Mouse (Mus musculus): ENCODE data around the gene Glg1. TPM values are rescaled to one million over a fixed set of nuclear protein-coding genes. Genes with fewer than 3 reads are reported as not detected.
A peak's percentile ranks its signal among the peaks of the same experiment; 100 is the strongest.
"Not testable (repeated sequence)": the region's sequence is repeated elsewhere in the genome, so short reads cannot be mapped to it uniquely, and the experiment has no call there.

The Glg1 gene
- polyA plus RNA-seq, 1 experiment from 2014 or later = 36.4 TPM

DNA sequence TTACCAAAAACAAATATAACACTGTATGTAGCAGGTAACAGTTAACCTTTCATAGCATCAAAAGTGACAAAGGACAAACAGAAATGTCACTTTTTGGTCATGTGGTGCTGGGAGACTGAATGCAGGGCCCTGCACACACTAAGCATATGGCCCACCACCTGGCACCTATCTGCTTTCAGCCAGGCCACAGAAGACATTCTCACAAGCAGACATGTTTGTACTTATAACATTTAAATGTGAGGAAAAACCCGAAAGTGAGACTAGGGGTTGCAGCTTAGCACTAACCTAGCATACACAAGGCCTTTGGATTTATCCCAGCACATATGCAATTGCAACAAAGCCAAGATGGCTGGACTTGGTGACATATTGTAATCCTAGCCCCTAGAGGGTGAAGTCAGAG lies 39.0 kb upstream of the Glg1 start:
- peak overlapping the region; percentile 91; the same call in 1 of the 2 replicates for H3K4me3 ChIP-seq (ENCODE audit: low read depth, low read length)
- peaks cover 13% of the 10 kb centered on the region for H3K4me1 ChIP-seq (replicated peaks; ENCODE audit: control insufficient read depth, insufficient read depth, low read length)
- no peak overlapping the region for H3K27ac ChIP-seq (ENCODE audit: low read depth, low read length)
- WGBS = 89% methylated on average over 1 of the region's 1 CpGs
- peaks cover 28% of the 10 kb centered on the region for H3K36me3 ChIP-seq (ENCODE audit: control insufficient read depth, insufficient read depth, low read length)
- H3K27me3 ChIP-seq (replicated peaks; ENCODE audit: control insufficient read depth, insufficient read depth, low read length) = no peaks in the 10 kb centered on the region
- DNase-seq (ENCODE audit: low spot score) (no peak), ATAC-seq (replicated peaks; ENCODE audit: low FRiP score) (no peak)
- H3K9me3 ChIP-seq (ENCODE audit: control insufficient read depth, low read length) = no peaks in the 10 kb centered on the region
- peak overlapping the region; percentile 69 for H3K4me2 ChIP-seq
- 0 out of 2 replicates have a peak overlapping the region, but pooled peaks have one; percentile 22 for H3K9ac ChIP-seq (ENCODE audit: low read depth, low read length)

DNA sequence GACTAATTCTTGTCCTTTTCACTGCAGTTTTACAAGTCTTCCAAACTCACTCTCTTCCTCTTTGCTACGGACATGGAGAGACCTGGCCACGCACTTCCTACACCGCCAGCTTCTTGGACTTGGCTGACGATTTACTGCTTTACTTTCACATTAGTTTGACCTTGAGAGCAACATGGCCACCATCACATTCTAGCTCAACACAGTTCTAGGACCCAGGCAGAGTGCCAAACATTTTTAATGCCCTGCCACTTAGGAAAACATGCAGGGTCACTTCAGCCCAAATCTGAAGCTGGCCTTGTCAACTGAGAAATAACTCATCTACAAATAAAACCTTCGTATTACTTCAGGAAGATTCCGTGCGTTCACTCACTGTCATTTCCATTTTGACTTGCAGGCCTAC lies 32.7 kb upstream of the Glg1 start:
- WGBS = 93% methylated on average over 7 of the region's 7 CpGs
- Histone ChIP-seq H3K9me3 (ENCODE audit: control insufficient read depth, low read length) (no peaks in the 10 kb centered on the region), H3K36me3 (ENCODE audit: control insufficient read depth, insufficient read depth, low read length) (peaks cover 51% of the 10 kb centered on the region), H3K4me2 (no peak overlapping the region), H3K27ac (ENCODE audit: low read depth, low read length) (no peak overlapping the region), H3K4me3 (ENCODE audit: low read depth, low read length) (no peak overlapping the region), H3K27me3 (replicated peaks; ENCODE audit: control insufficient read depth, insufficient read depth, low read length) (no peaks in the 10 kb centered on the region), H3K9ac (ENCODE audit: low read depth, low read length) (no peak overlapping the region), H3K4me1 (replicated peaks; ENCODE audit: control insufficient read depth, insufficient read depth, low read length) (peaks cover 3% of the 10 kb centered on the region; the same call in 1 of the 2 replicates)
- no peak for ATAC-seq (replicated peaks; ENCODE audit: low FRiP score)
- DNase-seq (ENCODE audit: low spot score) = no peak

DNA sequence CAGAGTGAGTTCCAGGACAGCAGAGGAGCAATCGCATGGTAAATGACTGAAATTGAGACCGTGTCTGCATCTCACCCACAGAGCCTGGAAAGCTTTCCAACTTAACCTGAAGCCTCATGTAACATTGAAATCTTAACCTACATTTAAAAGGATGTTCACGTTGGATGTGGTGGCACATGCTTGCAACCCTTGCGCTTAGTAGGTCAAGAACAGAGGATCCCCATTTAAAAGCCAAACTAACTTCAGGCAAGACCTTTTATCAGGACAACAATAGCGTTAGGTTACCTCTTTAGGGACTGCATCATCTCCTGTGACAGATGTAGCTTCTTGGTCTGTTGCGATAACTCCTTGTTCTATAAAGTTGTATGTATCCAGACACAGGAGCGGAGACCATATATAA lies 31.6 kb upstream of the Glg1 start:
- Histone ChIP-seq H3K4me1 (replicated peaks; ENCODE audit: control insufficient read depth, insufficient read depth, low read length) (no peaks in the 10 kb centered on the region), H3K27me3 (replicated peaks; ENCODE audit: control insufficient read depth, insufficient read depth, low read length) (no peaks in the 10 kb centered on the region), H3K27ac (ENCODE audit: low read depth, low read length) (no peak overlapping the region), H3K9me3 (ENCODE audit: control insufficient read depth, low read length) (no peaks in the 10 kb centered on the region), H3K36me3 (ENCODE audit: control insufficient read depth, insufficient read depth, low read length) (peaks cover 51% of the 10 kb centered on the region), H3K9ac (ENCODE audit: low read depth, low read length) (no peak overlapping the region), H3K4me2 (no peak overlapping the region), H3K4me3 (ENCODE audit: low read depth, low read length) (no peak overlapping the region)
- 94% methylated on average over 7 of the region's 7 CpGs for WGBS
- ATAC-seq (replicated peaks; ENCODE audit: low FRiP score) (no peak), DNase-seq (ENCODE audit: low spot score) (no peak)

DNA sequence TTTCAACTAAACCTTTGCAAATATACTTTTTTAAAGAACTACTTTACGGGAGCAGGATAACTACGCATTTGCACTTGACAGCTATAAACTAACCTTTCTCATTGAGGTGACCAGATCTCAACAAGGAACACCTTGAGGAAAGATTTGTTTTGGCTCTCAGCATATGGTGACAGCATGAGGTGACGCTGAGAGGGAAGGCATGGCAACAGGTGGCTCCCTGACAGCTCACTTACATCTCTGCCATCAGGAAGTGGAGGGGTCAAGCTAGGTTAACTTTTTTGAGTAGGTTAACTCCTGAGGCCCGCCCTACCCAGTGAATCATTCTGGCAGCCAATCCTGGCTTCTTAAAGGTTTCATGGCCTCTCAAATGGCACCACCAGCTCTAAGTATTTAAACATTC lies 26.6 kb upstream of the Glg1 start:
- DNase-seq (ENCODE audit: low spot score) (no peak), ATAC-seq (replicated peaks; ENCODE audit: low FRiP score) (no peak)
- Histone ChIP-seq H3K4me3 (ENCODE audit: low read depth, low read length) (no peak overlapping the region), H3K36me3 (ENCODE audit: control insufficient read depth, insufficient read depth, low read length) (peaks cover 53% of the 10 kb centered on the region), H3K4me2 (no peak overlapping the region), H3K27me3 (replicated peaks; ENCODE audit: control insufficient read depth, insufficient read depth, low read length) (no peaks in the 10 kb centered on the region), H3K9ac (ENCODE audit: low read depth, low read length) (no peak overlapping the region), H3K27ac (ENCODE audit: low read depth, low read length) (no peak overlapping the region), H3K9me3 (ENCODE audit: control insufficient read depth, low read length) (no peaks in the 10 kb centered on the region), H3K4me1 (replicated peaks; ENCODE audit: control insufficient read depth, insufficient read depth, low read length) (no peaks in the 10 kb centered on the region)
- WGBS = 96% methylated on average over 4 of the region's 4 CpGs

DNA sequence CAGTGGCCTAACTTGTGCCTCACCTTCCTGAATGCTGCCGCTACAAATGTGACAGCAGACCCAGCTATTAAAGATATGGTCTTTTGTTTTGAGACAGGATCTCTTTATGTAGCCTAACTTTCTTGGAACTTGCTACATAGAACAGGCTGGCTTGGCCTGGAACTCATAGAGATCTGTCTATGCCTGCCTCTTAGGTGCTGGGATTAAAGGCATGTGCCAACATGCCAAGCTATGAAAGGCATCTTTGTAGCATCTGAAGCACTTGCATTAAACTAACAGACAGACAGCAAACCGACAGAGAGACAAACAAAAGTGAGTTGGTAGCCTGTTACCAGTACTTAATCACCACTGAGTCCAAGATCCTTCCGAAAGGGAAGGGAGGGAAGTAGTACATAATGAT lies 23.1 kb upstream of the Glg1 start:
- no peak overlapping the region for H3K4me3 ChIP-seq (ENCODE audit: low read depth, low read length)
- no peaks in the 10 kb centered on the region for H3K9me3 ChIP-seq (ENCODE audit: control insufficient read depth, low read length)
- WGBS = 97% methylated on average over 3 of the region's 3 CpGs
- H3K9ac ChIP-seq (ENCODE audit: low read depth, low read length) = no peak overlapping the region
- no peaks in the 10 kb centered on the region for H3K4me1 ChIP-seq (replicated peaks; ENCODE audit: control insufficient read depth, insufficient read depth, low read length)
- DNase-seq (ENCODE audit: low spot score) (no peak), ATAC-seq (replicated peaks; ENCODE audit: low FRiP score) (no peak)
- H3K27ac ChIP-seq (ENCODE audit: low read depth, low read length) = no peak overlapping the region
- no peak overlapping the region for H3K4me2 ChIP-seq
- H3K27me3 ChIP-seq (replicated peaks; ENCODE audit: control insufficient read depth, insufficient read depth, low read length) = no peaks in the 10 kb centered on the region
- H3K36me3 ChIP-seq (ENCODE audit: control insufficient read depth, insufficient read depth, low read length) = peaks cover 59% of the 10 kb centered on the region

DNA sequence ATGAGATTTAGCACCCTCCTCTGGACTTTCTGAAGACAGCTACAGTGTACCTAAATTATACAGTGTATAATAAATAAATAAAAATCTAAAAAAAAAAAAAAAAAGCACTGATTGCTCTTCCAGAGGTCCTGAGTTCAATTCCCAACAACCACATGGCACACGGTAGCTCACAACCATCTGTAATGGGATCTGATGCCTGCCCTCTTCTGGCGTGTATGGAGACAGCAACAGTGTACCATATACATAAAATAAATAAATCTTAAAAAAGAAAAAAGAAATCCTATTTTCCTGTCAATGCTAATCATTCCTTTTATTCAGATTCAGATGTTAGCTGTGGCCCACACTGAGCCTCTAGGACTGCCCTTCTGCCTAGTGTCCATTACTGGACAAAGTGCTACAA lies 9.3 kb upstream of the Glg1 start:
- H3K4me3 ChIP-seq (ENCODE audit: low read depth, low read length) = no peak overlapping the region
- H3K27me3 ChIP-seq (replicated peaks; ENCODE audit: control insufficient read depth, insufficient read depth, low read length) = no peaks in the 10 kb centered on the region
- no peak overlapping the region for H3K27ac ChIP-seq (ENCODE audit: low read depth, low read length)
- DNase-seq (ENCODE audit: low spot score) (no peak), ATAC-seq (replicated peaks; ENCODE audit: low FRiP score) (no peak)
- peaks cover 13% of the 10 kb centered on the region for H3K36me3 ChIP-seq (ENCODE audit: control insufficient read depth, insufficient read depth, low read length)
- H3K9ac ChIP-seq (ENCODE audit: low read depth, low read length) = no peak overlapping the region
- no peak overlapping the region for H3K4me2 ChIP-seq
- WGBS = 75% methylated on average over 2 of the region's 2 CpGs
- H3K4me1 ChIP-seq (replicated peaks; ENCODE audit: control insufficient read depth, insufficient read depth, low read length) = no peaks in the 10 kb centered on the region
- H3K9me3 ChIP-seq (ENCODE audit: control insufficient read depth, low read length) = no peaks in the 10 kb centered on the region

DNA sequence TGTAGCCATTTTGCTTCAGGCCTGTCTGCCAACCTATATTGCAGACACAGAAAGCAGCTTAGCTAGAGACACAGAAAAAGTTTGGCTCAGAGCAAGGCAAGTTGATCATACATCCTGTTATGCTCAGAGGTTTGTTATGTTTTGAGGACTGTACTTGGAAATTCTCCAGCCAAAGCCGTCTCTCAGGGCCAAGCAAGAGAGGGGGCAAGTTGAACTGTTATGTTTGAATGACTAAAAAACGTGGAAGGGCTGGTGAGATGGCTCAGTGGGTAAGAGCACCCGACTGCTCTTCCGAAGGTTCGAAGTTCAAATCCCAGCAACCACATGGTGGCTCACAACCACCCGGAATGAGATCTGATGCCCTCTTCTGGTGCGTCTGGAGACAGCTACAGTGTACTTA lies 7.1 kb upstream of the Glg1 start:
- H3K4me1 ChIP-seq (replicated peaks; ENCODE audit: control insufficient read depth, insufficient read depth, low read length); H3K36me3 ChIP-seq (ENCODE audit: control insufficient read depth, insufficient read depth, low read length); H3K27me3 ChIP-seq (replicated peaks; ENCODE audit: control insufficient read depth, insufficient read depth, low read length); DNase-seq (ENCODE audit: low spot score); H3K9ac ChIP-seq (ENCODE audit: low read depth, low read length); H3K4me2 ChIP-seq; ATAC-seq (replicated peaks; ENCODE audit: low FRiP score); H3K4me3 ChIP-seq (ENCODE audit: low read depth, low read length); H3K9me3 ChIP-seq (ENCODE audit: control insufficient read depth, low read length); H3K27ac ChIP-seq (ENCODE audit: low read depth, low read length): not testable (repeated sequence)
- 78% methylated on average over 7 of the region's 7 CpGs for WGBS

DNA sequence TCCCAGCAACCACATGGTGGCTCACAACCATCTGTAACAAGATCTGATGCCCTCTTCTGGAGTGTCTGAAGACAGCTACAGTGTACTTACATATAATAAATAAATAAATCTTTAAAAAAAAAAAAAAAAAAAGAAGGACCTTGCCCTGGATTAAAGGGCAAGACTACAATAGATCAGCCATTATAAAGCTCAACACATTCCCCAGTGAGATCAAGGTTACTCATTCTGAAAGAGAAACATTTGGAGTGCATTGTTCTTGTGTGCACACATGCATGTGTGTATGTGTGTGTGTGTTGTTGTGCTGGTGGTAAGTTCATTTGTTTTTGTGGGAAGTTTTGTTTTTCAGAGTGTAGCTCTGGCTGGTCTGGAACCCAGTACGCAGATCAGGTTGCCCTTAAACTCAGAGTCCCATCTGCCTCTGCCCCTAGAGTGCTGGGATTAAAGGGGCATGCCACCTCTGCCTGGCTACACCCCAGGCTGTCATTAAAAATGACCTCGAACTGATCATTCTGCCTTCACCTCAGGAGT lies 5.7 kb upstream of the Glg1 start:
- no peak overlapping the region for H3K4me3 ChIP-seq (ENCODE audit: low read depth, low read length)
- no peak overlapping the region for H3K27ac ChIP-seq (ENCODE audit: low read depth, low read length)
- DNase-seq (ENCODE audit: low spot score) = no peak
- peaks cover 6% of the 10 kb centered on the region for H3K4me1 ChIP-seq (replicated peaks; ENCODE audit: control insufficient read depth, insufficient read depth, low read length)
- ATAC-seq (replicated peaks; ENCODE audit: low FRiP score) = no peak
- H3K36me3 ChIP-seq (ENCODE audit: control insufficient read depth, insufficient read depth, low read length) = peaks cover 2% of the 10 kb centered on the region; the same call in 1 of the 2 replicates
- WGBS = 86% methylated on average over 2 of the region's 2 CpGs
- H3K4me2 ChIP-seq = no peak overlapping the region
- no peaks in the 10 kb centered on the region for H3K27me3 ChIP-seq (replicated peaks; ENCODE audit: control insufficient read depth, insufficient read depth, low read length)
- no peak overlapping the region for H3K9ac ChIP-seq (ENCODE audit: low read depth, low read length)
- H3K9me3 ChIP-seq (ENCODE audit: control insufficient read depth, low read length) = no peaks in the 10 kb centered on the region

DNA sequence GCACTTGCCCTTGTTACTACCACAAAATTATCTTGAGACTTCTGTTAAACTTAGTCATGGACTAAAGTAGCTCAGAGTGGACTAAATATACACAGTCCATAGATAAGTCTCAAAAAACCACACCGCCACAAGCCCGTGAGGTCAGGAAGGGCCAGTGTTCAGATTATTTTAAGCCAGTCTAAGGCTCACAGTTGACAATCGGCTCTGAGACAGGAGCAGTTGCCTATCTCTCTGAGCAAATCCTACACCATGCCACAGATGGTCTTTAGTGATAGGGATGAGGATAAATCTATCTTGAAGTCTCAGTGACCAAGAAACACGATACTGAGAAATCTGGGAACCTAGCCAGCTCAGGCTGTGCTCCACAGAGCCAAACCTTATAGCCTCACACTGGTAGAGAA lies 3.0 kb upstream of the Glg1 start:
- H3K9ac ChIP-seq (ENCODE audit: low read depth, low read length) = no peak overlapping the region
- peaks cover 13% of the 10 kb centered on the region for H3K4me1 ChIP-seq (replicated peaks; ENCODE audit: control insufficient read depth, insufficient read depth, low read length)
- H3K27me3 ChIP-seq (replicated peaks; ENCODE audit: control insufficient read depth, insufficient read depth, low read length) = no peaks in the 10 kb centered on the region
- ATAC-seq (replicated peaks; ENCODE audit: low FRiP score) (peak; percentile 42), DNase-seq (ENCODE audit: low spot score) (no peak)
- no peaks in the 10 kb centered on the region for H3K9me3 ChIP-seq (ENCODE audit: control insufficient read depth, low read length)
- no peaks in the 10 kb centered on the region; the same call in 1 of the 2 replicates for H3K36me3 ChIP-seq (ENCODE audit: control insufficient read depth, insufficient read depth, low read length)
- H3K27ac ChIP-seq (ENCODE audit: low read depth, low read length) = no peak overlapping the region
- 26% methylated on average over 4 of the region's 4 CpGs for WGBS
- H3K4me3 ChIP-seq (ENCODE audit: low read depth, low read length) = no peak overlapping the region
- peak overlapping the region; percentile 1; the same call in 1 of the 2 replicates for H3K4me2 ChIP-seq
